ENCODE assay signal across 8 mouse cellular contexts in the genomic region with DNA sequence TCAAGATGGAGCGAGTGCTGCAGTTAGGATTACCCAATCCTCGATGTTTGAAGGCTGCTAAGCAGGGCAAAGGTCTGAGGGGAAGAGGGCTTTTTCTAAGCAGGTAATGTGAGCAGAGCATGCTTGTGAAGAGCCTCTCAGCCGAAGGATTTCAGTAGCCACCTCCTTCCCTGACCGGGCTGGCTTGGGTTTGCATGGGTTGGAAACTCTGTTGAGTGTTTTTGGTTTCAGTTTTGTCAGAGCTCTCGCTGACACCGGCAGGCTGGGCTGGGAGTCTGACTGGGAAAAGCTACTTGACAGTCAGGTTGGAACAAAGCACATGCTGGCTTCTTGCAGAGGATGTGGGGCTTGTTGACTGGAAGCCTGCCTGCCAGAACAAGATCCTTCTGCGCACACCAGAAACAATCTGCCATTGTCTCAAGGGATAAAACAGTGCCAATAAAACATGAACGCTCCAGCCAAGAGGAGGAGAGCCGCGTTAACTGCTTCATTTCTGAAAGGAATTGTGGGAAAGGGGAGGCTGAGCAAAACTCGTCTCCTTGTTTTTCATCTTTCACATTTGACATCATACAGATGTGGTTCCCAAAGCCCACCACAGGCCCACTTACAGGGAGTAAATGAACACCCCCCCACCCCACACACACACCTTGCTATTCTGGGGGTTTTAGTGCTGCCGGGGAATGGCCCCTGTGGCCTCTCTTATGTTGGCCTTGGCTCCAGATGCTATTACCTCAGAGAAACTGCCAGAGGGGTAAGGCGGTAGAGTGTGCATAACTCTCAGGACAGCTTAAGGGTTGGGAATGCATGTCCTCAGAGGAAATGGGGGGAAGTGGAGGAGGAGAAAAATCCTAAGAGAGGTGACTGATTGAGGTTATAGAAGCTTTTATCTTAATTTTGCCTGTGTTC.
A peak's percentile ranks its signal among the peaks of the same experiment; 100 is the strongest.
DNase-seq lines count a peak whose midpoint lies in the region; ATAC-seq and TF ChIP-seq lines count a peak whose summit lies in the region.

No protein-coding gene starts in this region.

- H3K27ac ChIP-seq in forebrain, embryonic 10.5 days, result peak overlapping the region; percentile 44; the same call in 1 of the 2 replicates
- H3K27ac ChIP-seq in heart, embryonic 12.5 days (ENCODE audit: poor library complexity, severe bottlenecking), result peak overlapping the region; percentile 81
- H3K27ac ChIP-seq in kidney, embryonic 15.5 days, result peak overlapping the region; percentile 88
- peak overlapping the region; percentile 92 for H3K27ac ChIP-seq in limb, embryonic 13.5 days
- H3K27ac ChIP-seq in midbrain, embryonic 13.5 days, result peak overlapping the region; percentile 70
- peak overlapping the region; percentile 84 for H3K27ac ChIP-seq in stomach, embryonic 15.5 days

- H3K27me3 ChIP-seq in forebrain, embryonic 10.5 days (ENCODE audit: poor library complexity, severe bottlenecking), result peaks cover 8% of the 10 kb centered on the region
- H3K27me3 ChIP-seq in heart, embryonic 12.5 days (replicated peaks), result no peaks in the 10 kb centered on the region
- H3K27me3 ChIP-seq in kidney, embryonic 15.5 days, result no peaks in the 10 kb centered on the region
- H3K27me3 ChIP-seq in limb, embryonic 13.5 days, result no peaks in the 10 kb centered on the region
- no peaks in the 10 kb centered on the region for H3K27me3 ChIP-seq in midbrain, embryonic 13.5 days
- no peaks in the 10 kb centered on the region for H3K27me3 ChIP-seq in stomach, embryonic 15.5 days (replicated peaks)

- 48% methylated on average over 13 of the region's 13 CpGs for WGBS in forebrain, embryonic 10.5 days
- WGBS in heart, embryonic 12.5 days, result 22% methylated on average over 13 of the region's 13 CpGs
- WGBS in kidney, embryonic 15.5 days, result 14% methylated on average over 13 of the region's 13 CpGs
- 9% methylated on average over 13 of the region's 13 CpGs for WGBS in limb, embryonic 13.5 days
- WGBS in midbrain, embryonic 13.5 days, result 24% methylated on average over 13 of the region's 13 CpGs
- 11% methylated on average over 13 of the region's 13 CpGs for whole genome bisulfite sequencing in stomach, embryonic 15.5 days

- peak overlapping the region; percentile 66 for H3K4me2 ChIP-seq in heart, embryonic 12.5 days
- H3K4me2 ChIP-seq in kidney, embryonic 15.5 days, result peak overlapping the region; percentile 54
- H3K4me2 ChIP-seq in limb, embryonic 13.5 days (replicated peaks), result peak overlapping the region; percentile 65
- peak overlapping the region; percentile 46 for H3K4me2 ChIP-seq in midbrain, embryonic 13.5 days (replicated peaks)
- H3K4me2 ChIP-seq in stomach, embryonic 15.5 days, result peak overlapping the region; percentile 55

- peak overlapping the region; percentile 10; the same call in 1 of the 2 replicates for H3K4me3 ChIP-seq in forebrain, embryonic 10.5 days
- H3K4me3 ChIP-seq in heart, embryonic 12.5 days, result peak overlapping the region; percentile 33
- peak overlapping the region; percentile 33 for H3K4me3 ChIP-seq in kidney, embryonic 15.5 days (replicated peaks)
- H3K4me3 ChIP-seq in limb, embryonic 13.5 days, result peak overlapping the region; percentile 32
- H3K4me3 ChIP-seq in midbrain, embryonic 13.5 days (replicated peaks), result peak overlapping the region; percentile 15; the same call in 1 of the 2 replicates
- peak overlapping the region; percentile 30 for H3K4me3 ChIP-seq in stomach, embryonic 15.5 days (replicated peaks)

- TF ChIP-seq POLR2A in brain, embryonic 14.5 days (IDR thresholded peaks at IDR 0.05; ENCODE audit: borderline replicate concordance, extremely low read depth, insufficient read depth, insufficient read length, poor library complexity, severe bottlenecking), result no peak

- ATAC-seq in heart, embryonic 12.5 days (ENCODE audit: insufficient number of reproducible peaks, low FRiP score), result peak; percentile 85
- peak; percentile 88 for ATAC-seq in kidney, embryonic 15.5 days (replicated peaks; ENCODE audit: low FRiP score)
- ATAC-seq in limb, embryonic 13.5 days (ENCODE audit: low FRiP score, low read depth), result peak; percentile 89
- peak; percentile 70 for ATAC-seq in midbrain, embryonic 13.5 days
- peak; percentile 84 for ATAC-seq in stomach, embryonic 15.5 days (ENCODE audit: insufficient read depth, low FRiP score, low read depth)

- TF ChIP-seq CTCF in brain, embryonic 14.5 days (IDR thresholded peaks at IDR 0.05; ENCODE audit: borderline replicate concordance, extremely low read depth, insufficient read depth, insufficient read length), result no peak

- DNase-seq in 3T3-L1 (ENCODE audit: low read depth, low spot score), result peak; percentile 86
- DNase-seq in brain, embryonic 14.5 days (ENCODE audit: low read depth), result peak; percentile 94
- no peak for DNase-seq in forebrain, embryonic 10.5 days (ENCODE audit: extremely low spot score, low spot score)

- peak overlapping the region; percentile 66 for H3K9ac ChIP-seq in heart, embryonic 12.5 days
- no peak overlapping the region for H3K9ac ChIP-seq in kidney, embryonic 15.5 days
- H3K9ac ChIP-seq in limb, embryonic 13.5 days, result peak overlapping the region; percentile 60
- peak overlapping the region; percentile 40 for H3K9ac ChIP-seq in midbrain, embryonic 13.5 days (replicated peaks)
- H3K9ac ChIP-seq in stomach, embryonic 15.5 days, result no peak overlapping the region

- no peaks in the 10 kb centered on the region for H3K9me3 ChIP-seq in forebrain, embryonic 10.5 days
- H3K9me3 ChIP-seq in heart, embryonic 12.5 days (replicated peaks), result peaks cover 3% of the 10 kb centered on the region; the same call in 1 of the 2 replicates
- no peaks in the 10 kb centered on the region for H3K9me3 ChIP-seq in kidney, embryonic 15.5 days (replicated peaks)
- H3K9me3 ChIP-seq in limb, embryonic 13.5 days, result no peaks in the 10 kb centered on the region
- H3K9me3 ChIP-seq in midbrain, embryonic 13.5 days, result peaks cover 3% of the 10 kb centered on the region; the same call in 1 of the 2 replicates
- no peaks in the 10 kb centered on the region for H3K9me3 ChIP-seq in stomach, embryonic 15.5 days

- no peaks in the 10 kb centered on the region for H3K36me3 ChIP-seq in forebrain, embryonic 10.5 days (replicated peaks)
- no peaks in the 10 kb centered on the region for H3K36me3 ChIP-seq in heart, embryonic 12.5 days
- H3K36me3 ChIP-seq in kidney, embryonic 15.5 days, result no peaks in the 10 kb centered on the region
- H3K36me3 ChIP-seq in limb, embryonic 13.5 days, result no peaks in the 10 kb centered on the region
- H3K36me3 ChIP-seq in midbrain, embryonic 13.5 days, result peaks cover 6% of the 10 kb centered on the region; the same call in 1 of the 2 replicates
- H3K36me3 ChIP-seq in stomach, embryonic 15.5 days, result no peaks in the 10 kb centered on the region

- peaks cover 19% of the 10 kb centered on the region for H3K4me1 ChIP-seq in forebrain, embryonic 10.5 days
- peaks cover 10% of the 10 kb centered on the region for H3K4me1 ChIP-seq in heart, embryonic 12.5 days (replicated peaks)
- peaks cover 10% of the 10 kb centered on the region for H3K4me1 ChIP-seq in kidney, embryonic 15.5 days
- peaks cover 30% of the 10 kb centered on the region for H3K4me1 ChIP-seq in limb, embryonic 13.5 days
- H3K4me1 ChIP-seq in midbrain, embryonic 13.5 days (replicated peaks), result peaks cover 17% of the 10 kb centered on the region
- H3K4me1 ChIP-seq in stomach, embryonic 15.5 days, result peaks cover 4% of the 10 kb centered on the region; the same call in 1 of the 2 replicates

Comparison
In these comparisons a context has a peak if more than half of its experiments do, and no peak if none do; other contexts are left out.
1. H3K9ac ChIP-seq: peak in heart, embryonic 12.5 days (single experiment), limb, embryonic 13.5 days (single experiment) and midbrain, embryonic 13.5 days (single experiment); none in kidney, embryonic 15.5 days (single experiment) and stomach, embryonic 15.5 days (single experiment).
2. Peak in every context shown above with its lines, with median percentiles within 50 percentile points of each other: H3K27ac ChIP-seq, H3K4me3 ChIP-seq, ATAC-seq and H3K4me2 ChIP-seq.